12 mouse cellular contexts compared by ENCODE assay signal in genomic region chr8:80853208-80853607, GRCm38 (mm10). TPM values are rescaled to one million over a fixed set of nuclear protein-coding genes. Genes with fewer than 3 reads are reported as not detected.
DNase-seq lines count a peak whose midpoint lies in the region; ATAC-seq lines count a peak whose summit lies in the region.
"Had no signal": no experiment of that assay in that cellular context is flagged by ENCODE, and none has a peak within 500 bp of the region (broad histone marks: within the 10 kb centered on the region; RNA-seq: fewer than 3 reads in every experiment).

No protein-coding gene starts in this region.

- 34% methylated on average over 6 of the region's 6 CpGs for WGBS in heart, embryonic 15.5 days
- WGBS in lung, embryonic 16.5 days, result 48% methylated on average over 6 of the region's 6 CpGs
- 61% methylated on average over 6 of the region's 6 CpGs for WGBS in intestine, embryonic 14.5 days
- WGBS in stomach, embryonic 14.5 days, result 63% methylated on average over 6 of the region's 6 CpGs
- 80% methylated on average over 6 of the region's 6 CpGs for WGBS in forebrain, embryonic 12.5 days

- no peaks in the 10 kb centered on the region for H3K9me3 ChIP-seq in heart, embryonic 15.5 days (replicated peaks)
- H3K9me3 ChIP-seq in lung, embryonic 16.5 days (ENCODE audit: control insufficient read depth, low read length), result no peaks in the 10 kb centered on the region
- H3K9me3 ChIP-seq in intestine, embryonic 14.5 days (ENCODE audit: control insufficient read depth, low read length), result no peaks in the 10 kb centered on the region
- no peaks in the 10 kb centered on the region for H3K9me3 ChIP-seq in stomach, embryonic 14.5 days (ENCODE audit: control insufficient read depth, low read depth, low read length)
- H3K9me3 ChIP-seq in forebrain, embryonic 12.5 days, result no peaks in the 10 kb centered on the region
- H3K9me3 ChIP-seq: liver, embryonic 15.5 days had no signal

- peaks cover 77% of the 10 kb centered on the region for H3K4me1 ChIP-seq in heart, embryonic 15.5 days (replicated peaks)
- peaks cover 25% of the 10 kb centered on the region for H3K4me1 ChIP-seq in lung, embryonic 16.5 days (replicated peaks; ENCODE audit: control insufficient read depth, insufficient read depth, low read length)
- H3K4me1 ChIP-seq in intestine, embryonic 14.5 days (replicated peaks; ENCODE audit: control insufficient read depth, insufficient read depth, low read length), result peaks cover 44% of the 10 kb centered on the region
- peaks cover 30% of the 10 kb centered on the region; the same call in 1 of the 2 replicates for H3K4me1 ChIP-seq in stomach, embryonic 14.5 days (ENCODE audit: control insufficient read depth, insufficient read depth, low read length)
- H3K4me1 ChIP-seq in forebrain, embryonic 12.5 days, result peaks cover 13% of the 10 kb centered on the region; the same call in 1 of the 2 replicates

- H3K4me3 ChIP-seq in heart, embryonic 15.5 days, result peak overlapping the region; percentile 20; the same call in 1 of the 2 replicates
- 0 out of 2 replicates have a peak overlapping the region, but pooled peaks have one; percentile 14 for H3K4me3 ChIP-seq in lung, embryonic 16.5 days (ENCODE audit: low read length)
- no peak overlapping the region for H3K4me3 ChIP-seq in intestine, embryonic 14.5 days (ENCODE audit: low read depth, low read length)
- H3K4me3 ChIP-seq in stomach, embryonic 14.5 days (ENCODE audit: low read depth, low read length), result no peak overlapping the region
- H3K4me3 ChIP-seq in forebrain, embryonic 12.5 days (replicated peaks), result no peak overlapping the region
- H3K4me3 ChIP-seq: liver, embryonic 15.5 days had no signal

- H3K27ac ChIP-seq in heart, embryonic 15.5 days, result peak overlapping the region; percentile 76
- peak overlapping the region; percentile 86 for H3K27ac ChIP-seq in lung, embryonic 16.5 days (ENCODE audit: low read length)
- H3K27ac ChIP-seq in intestine, embryonic 14.5 days (ENCODE audit: low read depth), result peak overlapping the region; percentile 80
- peak overlapping the region; percentile 93 for H3K27ac ChIP-seq in stomach, embryonic 14.5 days (ENCODE audit: low read length)
- H3K27ac ChIP-seq in forebrain, embryonic 12.5 days, result no peak overlapping the region
- H3K27ac ChIP-seq: liver, embryonic 15.5 days had no signal

- no peaks in the 10 kb centered on the region for H3K27me3 ChIP-seq in heart, embryonic 15.5 days
- H3K27me3 ChIP-seq in lung, embryonic 16.5 days (ENCODE audit: control insufficient read depth, insufficient read depth, low read depth, low read length), result no peaks in the 10 kb centered on the region
- H3K27me3 ChIP-seq in intestine, embryonic 14.5 days (replicated peaks; ENCODE audit: control insufficient read depth, insufficient read depth, low read length), result no peaks in the 10 kb centered on the region
- H3K27me3 ChIP-seq in stomach, embryonic 14.5 days (ENCODE audit: control insufficient read depth, insufficient read depth, low read length), result no peaks in the 10 kb centered on the region
- no peaks in the 10 kb centered on the region for H3K27me3 ChIP-seq in forebrain, embryonic 12.5 days
- H3K27me3 ChIP-seq: liver, embryonic 15.5 days had no signal

- H3K9ac ChIP-seq in heart, embryonic 15.5 days, result peak overlapping the region; percentile 31
- H3K9ac ChIP-seq in lung, embryonic 16.5 days (ENCODE audit: low read length), result no peak overlapping the region
- 0 out of 2 replicates have a peak overlapping the region, but pooled peaks have one; percentile 10 for H3K9ac ChIP-seq in intestine, embryonic 14.5 days (ENCODE audit: low read length)
- no peak overlapping the region for H3K9ac ChIP-seq in stomach, embryonic 14.5 days (replicated peaks; ENCODE audit: low read depth, low read length)
- H3K9ac ChIP-seq in forebrain, embryonic 12.5 days, result no peak overlapping the region
- H3K9ac ChIP-seq: liver, embryonic 15.5 days had no signal

- no peak for ATAC-seq in heart, embryonic 15.5 days (replicated peaks; ENCODE audit: insufficient number of reproducible peaks, insufficient read depth, low FRiP score, low read depth)
- peak; percentile 82 for ATAC-seq in lung, embryonic 16.5 days (ENCODE audit: low read depth)
- peak; percentile 65 for ATAC-seq in intestine, embryonic 14.5 days (replicated peaks; ENCODE audit: low FRiP score, low TSS enrichment, low read depth)
- peak; percentile 88 for ATAC-seq in stomach, embryonic 14.5 days (ENCODE audit: insufficient number of reproducible peaks, insufficient read depth, low FRiP score, low read depth)
- ATAC-seq in forebrain, embryonic 12.5 days (ENCODE audit: low FRiP score), result no peak
- ATAC-seq: CD4-positive, CD25-positive, alpha-beta regulatory T cell, adult 4 months had no signal

- peak overlapping the region; percentile 40 for H3K4me2 ChIP-seq in heart, embryonic 15.5 days
- H3K4me2 ChIP-seq in lung, embryonic 16.5 days (ENCODE audit: low read depth, low read length), result peak overlapping the region; percentile 45
- H3K4me2 ChIP-seq in intestine, embryonic 14.5 days (ENCODE audit: low read length), result peak overlapping the region; percentile 35
- peak overlapping the region; percentile 37 for H3K4me2 ChIP-seq in stomach, embryonic 14.5 days (replicated peaks; ENCODE audit: low read depth, low read length)
- H3K4me2 ChIP-seq in forebrain, embryonic 12.5 days, result no peak overlapping the region
- H3K4me2 ChIP-seq: liver, embryonic 15.5 days had no signal

- no peaks in the 10 kb centered on the region for H3K36me3 ChIP-seq in heart, embryonic 15.5 days
- no peaks in the 10 kb centered on the region for H3K36me3 ChIP-seq in lung, embryonic 16.5 days (ENCODE audit: control insufficient read depth, insufficient read depth, low read length)
- no peaks in the 10 kb centered on the region for H3K36me3 ChIP-seq in intestine, embryonic 14.5 days (ENCODE audit: control insufficient read depth, insufficient read depth, low read length)
- no peaks in the 10 kb centered on the region for H3K36me3 ChIP-seq in stomach, embryonic 14.5 days (ENCODE audit: control insufficient read depth, insufficient read depth, low read length)
- H3K36me3 ChIP-seq in forebrain, embryonic 12.5 days (replicated peaks), result no peaks in the 10 kb centered on the region

- DNase-seq in heart, adult 18-20 months, result no peak
- no peak for DNase-seq in lung, postnatal 14 days
- DNase-seq in intestine, embryonic 14.5 days (ENCODE audit: low spot score), result no peak
- no peak for DNase-seq in thymus, postnatal 36 days
- DNase-seq: cerebellum, adult 11-12 months; midbrain, embryonic 14.5 days had no signal

RNA-seq across cellular contexts. Expression of gene Gab1, which starts 27.1 kb away (rescaled TPM):
- 28.4 and 30.6 TPM in 2 replicates for polyA plus RNA-seq in heart, embryonic 15.5 days (2015; fragmentation: Nextera tagmentation; extraction: Ambion mirVana)
- 10 to 100 TPM; 30.2 to 35.5 TPM for total RNA-seq in heart, adult 18-20 months (2021)
- 21.5 and 22.4 TPM in 2 replicates for polyA plus RNA-seq in lung, embryonic 16.5 days (2015; fragmentation: Nextera tagmentation; extraction: Ambion mirVana)
- 23.1 and 23.9 TPM in 2 replicates for polyA plus RNA-seq in intestine, embryonic 14.5 days (2014; fragmentation: Nextera tagmentation; extraction: Ambion mirVana)
- 25.6 and 27.7 TPM in 2 replicates for polyA plus RNA-seq in stomach, embryonic 14.5 days (2014; fragmentation: Nextera tagmentation; extraction: Ambion mirVana)
- 15.3 and 15.6 TPM in 2 replicates for polyA plus RNA-seq in forebrain, embryonic 12.5 days (2016; fragmentation: Nextera tagmentation; extraction: Ambion mirVana)
- polyA plus RNA-seq: CD4-positive, CD25-positive, alpha-beta regulatory T cell, adult 4 months had no signal

Comparison
In these comparisons a context has a peak if more than half of its experiments do, and no peak if none do; other contexts are left out.
1. ATAC-seq: peak in lung, embryonic 16.5 days (single experiment), intestine, embryonic 14.5 days (single experiment) and stomach, embryonic 14.5 days (single experiment); none in heart, embryonic 15.5 days (single experiment) and forebrain, embryonic 12.5 days (single experiment).
2. H3K4me3 ChIP-seq: peak in heart, embryonic 15.5 days (single experiment) and lung, embryonic 16.5 days (single experiment); none in intestine, embryonic 14.5 days (single experiment), stomach, embryonic 14.5 days (single experiment) and forebrain, embryonic 12.5 days (single experiment).
3. H3K9ac ChIP-seq: peak in heart, embryonic 15.5 days (single experiment) and intestine, embryonic 14.5 days (single experiment); none in lung, embryonic 16.5 days (single experiment), stomach, embryonic 14.5 days (single experiment) and forebrain, embryonic 12.5 days (single experiment).